Mouse (Mus musculus) left cerebral cortex, postnatal 10 days (tissue): ENCODE measurements around the gene St6galnac5. TPM values are rescaled to one million over a fixed set of nuclear protein-coding genes. Genes with fewer than 3 reads are reported as not detected.

Experiments
- DNase-seq, 2 experiments: peaks; one replicate each; pipeline ENCODE4 v3.0.0; 2021 to 2022; ENCODE audit warnings: low spot score in 2 of 2, mixed read lengths in 1 of 2; ENCODE audit errors: extremely low spot score in 1 of 2
- intact Hi-C: fragments of 180-260 bp; cut with DNase I; formaldehyde crosslinking; loops from one replicate; pipeline ENCODE4 v1.15.1; 2025
- total RNA-seq, 2 experiments: library from RNA; stranded (reverse); gene quantifications; 2 replicates each; pipeline ENCODE4 v1.2.3; 2021

St6galnac5 gene
- total RNA-seq, 2 experiments from 2014 or later: 51.2 to 51.6 TPM

- intact Hi-C loops: no loop called here
- DNase-seq: no peak
Observed at GRCm38 (mm10) chr3:152883556-152883955, 98.5 kb downstream of the St6galnac5 start.

- intact Hi-C loops: no loop called here
- DNase-seq: no peak
Observed at GRCm38 (mm10) chr3:152881706-152882105, 100.3 kb downstream of the St6galnac5 start.

- intact Hi-C loops: no loop called here
- no peak for DNase-seq
Observed at GRCm38 (mm10) chr3:152880121-152880835, 101.8 kb downstream of the St6galnac5 start.

- intact Hi-C loops: no loop called here
- DNase-seq: no peak
Observed at GRCm38 (mm10) chr3:152875723-152876290, 106.2 kb downstream of the St6galnac5 start.

GRCm38 (mm10) chr3:152874431-152875355, 107.4 kb downstream of the St6galnac5 start:
- DNase-seq: peak in 1 of 2 experiments; percentile 22
- intact Hi-C loops: no loop called here

GRCm38 (mm10) chr3:152872596-152872995, 109.5 kb downstream of the St6galnac5 start:
- intact Hi-C loops: no loop called here
- DNase-seq: no peak

- intact Hi-C loops: no loop called here
- DNase-seq: no peak
Observed at GRCm38 (mm10) chr3:152872054-152872453, 110.0 kb downstream of the St6galnac5 start.

- intact Hi-C loops: no loop called here
- DNase-seq: no peak
Observed at GRCm38 (mm10) chr3:152867654-152868525, 114.2 kb downstream of the St6galnac5 start.

GRCm38 (mm10) chr3:152866035-152866965, 115.7 kb downstream of the St6galnac5 start:
- intact Hi-C loops: no loop called here
- no peak for DNase-seq

- DNase-seq: no peak
- intact Hi-C loops: no loop called here
Observed at GRCm38 (mm10) chr3:152861978-152862377, 120.1 kb downstream of the St6galnac5 start.

GRCm38 (mm10) chr3:152861450-152861849, 120.6 kb downstream of the St6galnac5 start:
- intact Hi-C loops: no loop called here
- no peak for DNase-seq

- intact Hi-C loops: no loop called here
- no peak for DNase-seq
Observed at GRCm38 (mm10) chr3:152856095-152856494, 126.0 kb downstream of the St6galnac5 start.

- intact Hi-C loops: no loop called here
- DNase-seq: no peak
Observed at GRCm38 (mm10) chr3:152855006-152855614, 126.9 kb downstream of the St6galnac5 start.

- intact Hi-C loops: no loop called here
- DNase-seq: no peak
Observed at GRCm38 (mm10) chr3:152843925-152844324, 138.1 kb downstream of the St6galnac5 start.

- intact Hi-C loops: no loop called here
- DNase-seq: no peak
Observed at GRCm38 (mm10) chr3:152842648-152843047, 139.4 kb downstream of the St6galnac5 start.

GRCm38 (mm10) chr3:152841264-152841663, 140.8 kb downstream of the St6galnac5 start:
- intact Hi-C loops: no loop called here
- DNase-seq: no peak

GRCm38 (mm10) chr3:152837938-152838337, 144.1 kb downstream of the St6galnac5 start:
- intact Hi-C loops: no loop called here
- no peak for DNase-seq
